Mouse (Mus musculus) liver, embryonic 14.5 days (tissue): ENCODE results near the gene Tha1. TPM values are rescaled to one million over a fixed set of nuclear protein-coding genes. Genes with fewer than 3 reads are reported as not detected.

Source experiments
- ATAC-seq: fragments of 200-750 bp; cut with Nextera tagmentation; 2 replicates; pipeline ENCODE4 v1.8.0; 2017; ENCODE audit warnings: moderate number of reproducible peaks, mild to moderate bottlenecking, moderate library complexity; ENCODE audit not compliant: insufficient read depth
- DNase-seq, 3 experiments: peaks; one replicate each; pipeline ENCODE4 v3.0.0-alpha.2; 2012 to 2013; ENCODE audit warnings: low read depth in 3 of 3, low spot score in 3 of 3
- H3K27ac ChIP-seq: fragments of 300-500 bp; sonication (generic); 2 replicates; pipeline ENCODE4 v1.5.1; 2014; ENCODE audit warnings: moderate library complexity, mild to moderate bottlenecking, control low read depth, inconsistent platforms
- H3K27me3 ChIP-seq: fragments of 300-500 bp; sonication (generic); 2 replicates; pipeline ENCODE4 v1.6.1; 2014; ENCODE audit warnings: mild to moderate bottlenecking, low read length, moderate library complexity; ENCODE audit not compliant: control insufficient read depth, insufficient read depth
- H3K36me3 ChIP-seq: fragments of 300-500 bp; sonication (generic); replicated peaks from 2 replicates; pipeline ENCODE4 v1.6.1; 2014; ENCODE audit warnings: low read depth; ENCODE audit not compliant: control insufficient read depth, insufficient read depth
- H3K4me1 ChIP-seq, 2 experiments: fragments of 200-500 bp in 1 of 2; fragments of 300-500 bp in 1 of 2; sonication (generic) in 1 of 2; replicated peaks; 2 replicates each; pipeline ENCODE4 v1.6.1; 2012 to 2014; ENCODE audit warnings: antibody characterized with exemption in 1 of 2, inconsistent platforms in 1 of 2, low read length in 1 of 2; ENCODE audit not compliant: control insufficient read depth in 2 of 2, insufficient read depth in 2 of 2
- H3K4me2 ChIP-seq: fragments of 300-500 bp; sonication (generic); 2 replicates; pipeline ENCODE4 v1.6.1; 2014; ENCODE audit warnings: low read depth, mild to moderate bottlenecking, control low read depth, moderate library complexity
- H3K4me3 ChIP-seq, 2 experiments: fragments of 200-500 bp in 1 of 2; fragments of 300-500 bp in 1 of 2; sonication (generic) in 1 of 2; 2 replicates each; pipeline ENCODE4 v1.5.1; 2012 to 2014; ENCODE audit warnings: low read depth in 2 of 2, low read length in 2 of 2, mild to moderate bottlenecking in 2 of 2, control low read depth in 1 of 2, inconsistent platforms in 1 of 2, moderate library complexity in 1 of 2; ENCODE audit not compliant: insufficient read depth in 1 of 2
- H3K9ac ChIP-seq: fragments of 300-500 bp; sonication (generic); replicated peaks from 2 replicates; pipeline ENCODE4 v1.6.1; 2014; ENCODE audit warnings: mild to moderate bottlenecking, control low read depth, moderate library complexity
- H3K9me3 ChIP-seq: fragments of 300-500 bp; sonication (generic); 2 replicates; pipeline ENCODE4 v1.6.1; 2016; ENCODE audit warnings: low read length, mixed read lengths; ENCODE audit not compliant: control insufficient read depth
- CTCF ChIP-seq: IDR thresholded peaks from 2 replicates; pipeline ENCODE4 v1.5.1; 2016; ENCODE audit warnings: antibody characterized with exemption, low read depth, control low read depth
- EP300 ChIP-seq: IDR thresholded peaks from 2 replicates; pipeline ENCODE4 v1.6.1; 2016; ENCODE audit warnings: antibody characterized with exemption, low read depth
- WGBS: fragments of 180-500 bp; shearing (Covaris S2); extraction: QIAGEN DNeasy Blood & Tissue Kit; methylation state at CpG from one replicate; pipeline ENCODE4 v1.1.7; 2014; ENCODE audit not compliant: insufficient replicate concordance; 5-methylcytosine and 5-hydroxymethylcytosine counted together
- polyA plus RNA-seq, 2 experiments: library from polyadenylated mRNA; depleted of rRNA in 1 of 2; stranded (reverse) in 1 of 2; unstranded in 1 of 2; fragments of >200 nt; fragmentation: Nextera tagmentation in 1 of 2; extraction: Ambion mirVana in 1 of 2; gene quantifications; 2 replicates each; pipeline versions ENCODE4 v1.2.1 to v1.2.3; 2012 to 2014

Tha1 gene
- polyA plus RNA-seq, 2 experiments: 1.4 to 1.6 TPM

- no peak overlapping the region for H3K4me3 ChIP-seq
- no peak overlapping the region for H3K9ac ChIP-seq
- H3K4me1 ChIP-seq: peaks cover 4 to 29% of the 10 kb centered on the region in 2 experiments; a peak in 2 of 4 replicates
Observed at GRCm38 (mm10) chr11:117877917-117878745, 4.8 kb upstream of the Tha1 start.

GRCm38 (mm10) chr11:117875681-117876080 lies 2.4 kb upstream of the Tha1 start:
- DNase-seq (no peak), ATAC-seq (no peak)
- Histone ChIP-seq H3K4me1 (peaks cover 4 to 19% of the 10 kb centered on the region in 2 experiments; a peak in 1 of 4 replicates), H3K9me3 (no peaks in the 10 kb centered on the region), H3K4me2 (no peak overlapping the region), H3K36me3 (no peaks in the 10 kb centered on the region), H3K27me3 (peaks cover 19% of the 10 kb centered on the region), H3K27ac (no peak overlapping the region), H3K9ac (no peak overlapping the region), H3K4me3 (no peak overlapping the region)
- TF ChIP-seq CTCF (no peak), EP300 (no peak)
- 52% methylated on average over 6 of the region's 6 CpGs for WGBS

More at GRCm38 (mm10) chr11:117877917-117878745, 4.8 kb upstream of the Tha1 start:
- Histone ChIP-seq H3K27me3 (peaks cover 6% of the 10 kb centered on the region), H3K27ac (no peak overlapping the region), H3K4me2 (peak overlapping the region; percentile 18; the same call in 1 of the 2 replicates), H3K36me3 (no peaks in the 10 kb centered on the region), H3K9me3 (no peaks in the 10 kb centered on the region)
- ATAC-seq (peak; percentile 10; the same call in 1 of the 2 replicates), DNase-seq (peak in 1 of 3 experiments; percentile 16)
- TF ChIP-seq EP300 (no peak), CTCF (no peak)
- 8% methylated on average over 13 of the region's 13 CpGs for WGBS

- ATAC-seq (no peak), DNase-seq (no peak)
- Histone ChIP-seq H3K4me3 (no peak overlapping the region), H3K9me3 (no peaks in the 10 kb centered on the region), H3K27ac (no peak overlapping the region), H3K4me2 (no peak overlapping the region), H3K9ac (no peak overlapping the region), H3K4me1 (peaks cover 4 to 19% of the 10 kb centered on the region in 2 experiments; a peak in 1 of 4 replicates), H3K36me3 (no peaks in the 10 kb centered on the region), H3K27me3 (peaks cover 19% of the 10 kb centered on the region)
- TF ChIP-seq EP300 (no peak), CTCF (peak; percentile 60)
- 41% methylated on average over 4 of the region's 4 CpGs for WGBS
Observed at GRCm38 (mm10) chr11:117874419-117874818, 1.1 kb upstream of the Tha1 start.

GRCm38 (mm10) chr11:117871911-117872584 lies 1.2 kb downstream of the Tha1 start:
- DNase-seq (no peak), ATAC-seq (no peak)
- TF ChIP-seq EP300 (no peak), CTCF (no peak)
- H3K27ac ChIP-seq: no peak overlapping the region
- H3K4me3 ChIP-seq: no peak overlapping the region
- peaks cover 19% of the 10 kb centered on the region for H3K27me3 ChIP-seq
- no peaks in the 10 kb centered on the region for H3K9me3 ChIP-seq
- H3K9ac ChIP-seq: no peak overlapping the region
- peaks cover 0 to 2% of the 10 kb centered on the region in 2 experiments; a peak in 1 of 4 replicates for H3K4me1 ChIP-seq
- H3K4me2 ChIP-seq: no peak overlapping the region
- 27% methylated on average over 12 of the region's 12 CpGs for WGBS
- no peaks in the 10 kb centered on the region for H3K36me3 ChIP-seq

GRCm38 (mm10) chr11:117871376-117871775 lies 1.9 kb downstream of the Tha1 start:
- WGBS: 41% methylated on average over 5 of the region's 5 CpGs
- TF ChIP-seq CTCF: no peak
- no peak for TF ChIP-seq EP300
- Histone ChIP-seq H3K9me3 (no peaks in the 10 kb centered on the region), H3K4me3 (no peak overlapping the region), H3K27ac (no peak overlapping the region), H3K4me2 (no peak overlapping the region), H3K36me3 (no peaks in the 10 kb centered on the region), H3K27me3 (peaks cover 19% of the 10 kb centered on the region), H3K4me1 (0 out of 4 replicates have a peak, but pooled peaks cover 0 to 2% of the 10 kb centered on the region in 2 experiments), H3K9ac (no peak overlapping the region)
- no peak for ATAC-seq
- DNase-seq: no peak
